Mouse (Mus musculus) kidney, adult 2 months (tissue): Measurements from ENCODE around the gene Diaph3.

Source experiments
- CTCF ChIP-seq: fragments of 200-500 bp; conservative IDR thresholded peaks from 2 replicates; pipeline ENCODE4 v1.5.1; 2011; ENCODE audit warnings: low read depth, mild to moderate bottlenecking, control low read depth, low read length, moderate library complexity, mixed read lengths; ENCODE audit not compliant: insufficient read depth, insufficient read length
- POLR2A ChIP-seq: fragments of 200-500 bp; IDR thresholded peaks from one replicate; pipeline ENCODE4 v1.6.1; 2011; ENCODE audit warnings: low read depth, low read length, control low read depth

- no peak for TF ChIP-seq CTCF
- no peak for TF ChIP-seq POLR2A
Observed at GRCm38 (mm10) chr14:86885417-86886098, 255.5 kb downstream of the Diaph3 start.
